Mouse (Mus musculus): ENCODE measurements around the gene Kcnj8. TPM values are rescaled to one million over a fixed set of nuclear protein-coding genes. Genes with fewer than 3 reads are reported as not detected.

Kcnj8 gene
- total and polyA plus RNA-seq, 3 experiments, result 0.16 TPM; not detected in 2

DNA sequence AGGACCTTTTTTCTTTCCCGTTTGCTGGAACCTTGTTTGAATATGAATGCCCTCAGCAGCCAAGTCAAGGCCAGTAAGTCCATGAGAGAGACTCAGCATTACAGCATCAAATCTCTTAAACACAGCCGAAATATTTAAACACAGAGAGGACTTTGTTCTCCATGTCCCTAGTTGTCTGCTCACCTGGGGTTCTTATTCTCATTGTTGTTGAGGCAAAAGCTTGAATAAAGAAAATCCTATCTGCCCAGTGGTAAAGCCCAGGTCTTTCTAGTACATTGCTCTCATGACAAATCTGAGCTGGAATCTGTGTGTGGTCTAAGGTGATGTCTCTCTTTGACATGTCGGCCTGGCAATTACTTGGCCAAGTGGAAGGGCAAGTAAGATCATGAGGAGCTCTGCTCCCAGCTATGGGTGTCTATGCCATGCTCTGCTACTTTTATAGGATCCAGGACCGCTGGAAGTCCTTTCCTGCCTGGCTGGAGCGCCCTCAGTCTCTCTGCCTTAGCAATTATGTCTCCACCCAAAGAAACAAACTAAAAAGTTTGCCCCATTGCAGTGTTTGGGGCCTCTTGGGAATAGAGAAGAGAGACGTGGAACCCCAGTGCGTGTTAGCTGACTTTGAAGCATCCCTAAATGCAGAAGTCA lies 2.6 kb downstream of the Kcnj8 start:
- ATAC-seq (ENCODE audit: extremely low read depth, insufficient number of reproducible peaks, low FRiP score, poor library complexity, severe bottlenecking) (no peak), DNase-seq (ENCODE audit: low spot score) (no peak)
- no peaks in the 10 kb centered on the region for H3K9me3 ChIP-seq (replicated peaks)
- TF ChIP-seq GATA2 (IDR thresholded peaks at IDR 0.05; ENCODE audit: borderline replicate concordance, low read depth, low read length) (no peak), TAL1 (conservative IDR thresholded peaks at IDR 0.05; ENCODE audit: low read depth, low read length) (no peak), POLR2AphosphoS5 (IDR thresholded peaks at IDR 0.05; ENCODE audit: insufficient replicate concordance, low read depth, low read length) (no peak), GATA1 (IDR thresholded peaks at IDR 0.05; ENCODE audit: borderline replicate concordance, low read length) (no peak), CTCF (IDR thresholded peaks at IDR 0.05; ENCODE audit: low read depth, low read length) (no peak)
- no peak overlapping the region for H3K4me3 ChIP-seq (ENCODE audit: low read depth, low read length)
- H3K27me3 ChIP-seq (ENCODE audit: insufficient read depth, low read length), result peaks cover 9% of the 10 kb centered on the region; the same call in 1 of the 2 replicates
- H3K4me1 ChIP-seq (ENCODE audit: insufficient read depth, low read depth, low read length), result no peaks in the 10 kb centered on the region
- no peaks in the 10 kb centered on the region for H3K36me3 ChIP-seq (replicated peaks)

DNA sequence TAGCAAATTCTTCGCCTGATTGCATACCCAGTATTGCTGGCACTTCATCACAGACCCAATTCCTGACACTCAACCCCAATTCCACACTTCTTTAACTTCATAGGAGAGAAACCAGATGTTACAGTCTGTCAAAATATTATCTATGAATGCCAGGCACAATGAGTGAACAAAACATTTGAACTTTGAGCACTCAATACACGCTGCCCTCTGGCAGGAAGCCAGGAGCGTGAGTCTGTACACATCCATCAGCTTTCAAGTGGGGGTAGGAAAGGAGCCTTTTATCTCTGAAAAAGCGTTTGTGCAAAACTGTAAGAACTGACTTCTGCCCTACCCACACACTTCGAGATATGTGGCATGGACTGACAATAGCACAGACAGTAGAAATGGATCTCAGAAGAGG lies 4.0 kb downstream of the Kcnj8 start:
- H3K27me3 ChIP-seq (ENCODE audit: insufficient read depth, low read length), result peaks cover 9% of the 10 kb centered on the region; the same call in 1 of the 2 replicates
- ATAC-seq (ENCODE audit: extremely low read depth, insufficient number of reproducible peaks, low FRiP score, poor library complexity, severe bottlenecking) (no peak), DNase-seq (ENCODE audit: low spot score) (no peak)
- H3K4me1 ChIP-seq (ENCODE audit: insufficient read depth, low read depth, low read length), result no peaks in the 10 kb centered on the region
- no peak overlapping the region for H3K4me3 ChIP-seq (ENCODE audit: low read depth, low read length)
- no peaks in the 10 kb centered on the region for H3K9me3 ChIP-seq (replicated peaks)
- TF ChIP-seq CTCF (IDR thresholded peaks at IDR 0.05; ENCODE audit: low read depth, low read length), result no peak
- TF ChIP-seq TAL1 (conservative IDR thresholded peaks at IDR 0.05; ENCODE audit: low read depth, low read length), result no peak
- no peak for TF ChIP-seq POLR2AphosphoS5 (IDR thresholded peaks at IDR 0.05; ENCODE audit: insufficient replicate concordance, low read depth, low read length)
- TF ChIP-seq GATA2 (IDR thresholded peaks at IDR 0.05; ENCODE audit: borderline replicate concordance, low read depth, low read length), result no peak
- TF ChIP-seq GATA1 (IDR thresholded peaks at IDR 0.05; ENCODE audit: borderline replicate concordance, low read length), result no peak
- H3K36me3 ChIP-seq (replicated peaks), result no peaks in the 10 kb centered on the region

DNA sequence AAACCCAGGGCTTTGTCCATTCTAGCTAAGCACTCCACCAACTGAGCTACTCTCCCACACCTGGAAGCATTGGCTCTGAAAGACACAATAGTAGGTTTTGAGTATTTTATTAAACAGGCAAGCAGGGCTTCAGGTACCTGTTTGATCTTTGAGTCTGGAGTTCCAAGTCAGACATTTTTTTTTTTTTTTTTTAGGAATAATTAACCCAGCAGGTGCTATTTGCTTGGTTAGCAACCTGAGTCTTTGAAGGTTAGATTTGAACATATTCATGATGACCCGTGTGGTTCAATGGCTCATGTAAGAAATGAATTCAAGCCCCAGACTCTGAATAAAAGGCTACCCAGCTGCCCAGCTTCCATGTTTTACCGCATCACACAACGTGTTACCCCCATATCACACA lies 6.7 kb downstream of the Kcnj8 start:
- no peaks in the 10 kb centered on the region for H3K9me3 ChIP-seq (replicated peaks)
- DNase-seq (ENCODE audit: low spot score), result no peak
- no peaks in the 10 kb centered on the region; the same call in 1 of the 2 replicates for H3K27me3 ChIP-seq (ENCODE audit: insufficient read depth, low read length)
- H3K4me1 ChIP-seq (ENCODE audit: insufficient read depth, low read depth, low read length), result peaks cover 2% of the 10 kb centered on the region; the same call in 1 of the 2 replicates
- H3K4me3 ChIP-seq (ENCODE audit: low read depth, low read length), result no peak overlapping the region
- TF ChIP-seq TAL1 (conservative IDR thresholded peaks at IDR 0.05; ENCODE audit: low read depth, low read length), result no peak
- no peak for TF ChIP-seq GATA1 (IDR thresholded peaks at IDR 0.05; ENCODE audit: borderline replicate concordance, low read length)
- no peak for TF ChIP-seq CTCF (IDR thresholded peaks at IDR 0.05; ENCODE audit: low read depth, low read length)
- TF ChIP-seq GATA2 (IDR thresholded peaks at IDR 0.05; ENCODE audit: borderline replicate concordance, low read depth, low read length), result no peak
- TF ChIP-seq POLR2AphosphoS5 (IDR thresholded peaks at IDR 0.05; ENCODE audit: insufficient replicate concordance, low read depth, low read length), result no peak
- H3K36me3 ChIP-seq (replicated peaks), result no peaks in the 10 kb centered on the region
- no peak for ATAC-seq (ENCODE audit: extremely low read depth, insufficient number of reproducible peaks, low FRiP score, poor library complexity, severe bottlenecking)

DNA sequence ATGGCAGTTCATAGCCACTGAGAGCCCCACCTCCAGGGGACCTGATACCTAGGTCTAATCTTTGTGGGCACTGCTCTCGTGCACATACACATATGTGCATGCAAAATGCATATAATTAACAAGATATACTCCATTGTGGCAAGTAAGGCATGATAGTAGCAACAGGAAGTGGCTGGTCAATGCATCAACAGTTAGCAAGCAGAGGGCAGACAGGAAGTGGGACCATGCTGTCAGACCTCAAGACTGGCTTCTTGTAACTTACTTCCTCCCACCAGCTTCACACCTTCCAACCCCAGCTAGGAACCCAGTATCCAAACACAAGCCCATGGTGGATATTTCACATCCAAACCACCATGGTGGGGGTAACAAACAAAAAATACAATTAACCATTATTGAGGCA lies 10.3 kb downstream of the Kcnj8 start:
- TF ChIP-seq POLR2AphosphoS5 (IDR thresholded peaks at IDR 0.05; ENCODE audit: insufficient replicate concordance, low read depth, low read length) (no peak), TAL1 (conservative IDR thresholded peaks at IDR 0.05; ENCODE audit: low read depth, low read length) (no peak), CTCF (IDR thresholded peaks at IDR 0.05; ENCODE audit: low read depth, low read length) (no peak), GATA2 (IDR thresholded peaks at IDR 0.05; ENCODE audit: borderline replicate concordance, low read depth, low read length) (no peak), GATA1 (IDR thresholded peaks at IDR 0.05; ENCODE audit: borderline replicate concordance, low read length) (no peak)

DNA sequence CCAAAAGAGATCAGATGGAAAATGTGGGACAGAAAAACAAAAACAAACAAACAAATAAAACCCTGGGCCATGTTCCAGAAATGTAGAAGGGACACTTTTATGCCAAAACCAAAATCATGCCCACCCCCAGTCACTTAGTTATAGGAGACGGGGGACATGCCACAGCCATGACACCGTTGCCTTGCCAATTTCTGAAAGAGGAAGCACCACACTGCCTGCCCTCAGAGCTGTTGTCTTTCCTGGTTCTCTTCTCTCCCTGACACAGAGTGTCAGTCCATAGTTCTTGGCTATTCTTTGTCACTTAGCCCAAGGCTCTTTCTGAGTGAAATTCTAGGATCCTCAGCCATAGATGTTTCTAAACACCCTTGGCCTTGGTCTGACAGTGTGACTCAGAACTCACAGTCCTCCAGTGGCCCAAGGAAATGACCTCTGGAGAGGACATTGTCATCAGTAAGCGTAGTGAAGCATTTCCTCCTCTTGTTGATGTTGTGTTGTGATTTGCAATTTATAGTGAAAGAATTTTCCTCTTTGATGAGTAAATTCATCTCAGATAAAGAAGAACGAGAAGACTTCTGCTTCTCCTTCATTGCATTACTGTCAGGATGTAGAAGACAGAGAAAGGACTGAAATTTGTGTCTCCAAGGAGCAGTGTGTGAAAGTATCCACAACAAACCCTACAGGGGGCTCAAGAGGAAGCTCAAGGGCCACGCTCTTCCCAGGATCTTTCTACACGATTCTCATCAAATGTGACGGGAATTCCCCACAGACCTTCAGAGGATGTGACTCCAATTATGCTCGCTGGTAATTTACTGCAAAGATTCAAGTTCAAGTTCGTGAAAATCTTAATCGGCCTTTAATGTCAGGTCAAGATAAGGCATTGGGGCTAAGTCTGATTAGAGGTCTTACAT lies 12.4 kb downstream of the Kcnj8 start:
- Histone ChIP-seq H3K4me1 (ENCODE audit: insufficient read depth, low read depth, low read length) (peaks cover 2% of the 10 kb centered on the region; the same call in 1 of the 2 replicates), H3K9me3 (replicated peaks) (no peaks in the 10 kb centered on the region), H3K36me3 (replicated peaks) (no peaks in the 10 kb centered on the region), H3K4me3 (ENCODE audit: low read depth, low read length) (no peak overlapping the region), H3K27me3 (ENCODE audit: insufficient read depth, low read length) (no peaks in the 10 kb centered on the region)
- no peak for DNase-seq (ENCODE audit: low spot score)
- ATAC-seq (ENCODE audit: extremely low read depth, insufficient number of reproducible peaks, low FRiP score, poor library complexity, severe bottlenecking), result no peak
- TF ChIP-seq GATA2 (IDR thresholded peaks at IDR 0.05; ENCODE audit: borderline replicate concordance, low read depth, low read length), result no peak
- TF ChIP-seq CTCF (IDR thresholded peaks at IDR 0.05; ENCODE audit: low read depth, low read length), result no peak
- TF ChIP-seq TAL1 (conservative IDR thresholded peaks at IDR 0.05; ENCODE audit: low read depth, low read length), result no peak
- TF ChIP-seq GATA1 (IDR thresholded peaks at IDR 0.05; ENCODE audit: borderline replicate concordance, low read length), result no peak
- no peak for TF ChIP-seq POLR2AphosphoS5 (IDR thresholded peaks at IDR 0.05; ENCODE audit: insufficient replicate concordance, low read depth, low read length)

More for the DNA sequence above, 10.3 kb downstream of the Kcnj8 start:
- Histone ChIP-seq H3K4me1 (ENCODE audit: insufficient read depth, low read depth, low read length) (peaks cover 2% of the 10 kb centered on the region; the same call in 1 of the 2 replicates), H3K9me3 (replicated peaks) (no peaks in the 10 kb centered on the region), H3K27me3 (ENCODE audit: insufficient read depth, low read length) (no peaks in the 10 kb centered on the region; the same call in 1 of the 2 replicates), H3K36me3 (replicated peaks) (no peaks in the 10 kb centered on the region), H3K4me3 (ENCODE audit: low read depth, low read length) (no peak overlapping the region)
- ATAC-seq (ENCODE audit: extremely low read depth, insufficient number of reproducible peaks, low FRiP score, poor library complexity, severe bottlenecking), result no peak
- no peak for DNase-seq (ENCODE audit: low spot score)

DNA sequence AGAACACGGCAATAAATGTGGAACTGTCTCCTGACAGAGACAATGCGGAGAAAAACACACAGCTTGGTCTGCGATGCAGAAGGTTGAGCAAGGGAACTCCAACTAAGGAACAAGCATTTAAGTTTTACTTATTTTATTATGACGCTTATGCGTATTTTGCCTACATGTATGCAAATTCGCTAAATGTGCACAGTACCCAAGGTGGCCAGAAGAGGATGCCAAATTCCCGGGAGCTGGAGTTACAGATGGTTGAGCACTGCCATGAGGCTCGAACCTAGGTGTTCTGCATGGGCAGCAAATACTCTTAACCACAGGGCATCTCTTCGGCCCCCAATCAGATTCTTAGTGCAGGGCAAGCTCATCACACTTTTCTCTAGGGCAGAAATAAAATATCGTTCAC lies 13.3 kb downstream of the Kcnj8 start:
- Histone ChIP-seq H3K36me3 (replicated peaks) (no peaks in the 10 kb centered on the region), H3K9me3 (replicated peaks) (no peaks in the 10 kb centered on the region), H3K4me3 (ENCODE audit: low read depth, low read length) (no peak overlapping the region), H3K4me1 (ENCODE audit: insufficient read depth, low read depth, low read length) (peaks cover 2% of the 10 kb centered on the region; the same call in 1 of the 2 replicates), H3K27me3 (ENCODE audit: insufficient read depth, low read length) (no peaks in the 10 kb centered on the region)
- DNase-seq (ENCODE audit: low spot score) (no peak), ATAC-seq (ENCODE audit: extremely low read depth, insufficient number of reproducible peaks, low FRiP score, poor library complexity, severe bottlenecking) (peak; percentile 54; the same call in 1 of the 2 replicates)
- TF ChIP-seq CTCF (IDR thresholded peaks at IDR 0.05; ENCODE audit: low read depth, low read length) (peak; percentile 38; the same call in 1 of the 2 replicates), TAL1 (conservative IDR thresholded peaks at IDR 0.05; ENCODE audit: low read depth, low read length) (no peak), GATA1 (IDR thresholded peaks at IDR 0.05; ENCODE audit: borderline replicate concordance, low read length) (no peak), GATA2 (IDR thresholded peaks at IDR 0.05; ENCODE audit: borderline replicate concordance, low read depth, low read length) (no peak), POLR2AphosphoS5 (IDR thresholded peaks at IDR 0.05; ENCODE audit: insufficient replicate concordance, low read depth, low read length) (no peak)
